In genomic region chr7:80188579-80189125, GRCm38 (mm10) we compare ENCODE assay signal across 9 mouse cellular contexts. TPM values are rescaled to one million over a fixed set of nuclear protein-coding genes. Genes with fewer than 3 reads are reported as not detected.
A peak's percentile ranks its signal among the peaks of the same experiment; 100 is the strongest.
DNase-seq lines count a peak whose midpoint lies in the region; ATAC-seq lines count a peak whose summit lies in the region.
"Had no signal": no experiment of that assay in that cellular context is flagged by ENCODE, and none has a peak within 500 bp of the region (broad histone marks: within the 10 kb centered on the region; RNA-seq: fewer than 3 reads in every experiment).

No protein-coding gene starts in this region.

- H3K9me3 ChIP-seq in forebrain, embryonic 16.5 days (ENCODE audit: control insufficient read depth, low read length) = no peaks in the 10 kb centered on the region
- no peaks in the 10 kb centered on the region for H3K9me3 ChIP-seq in midbrain, embryonic 14.5 days (ENCODE audit: control insufficient read depth, low read length)
- H3K9me3 ChIP-seq: lung, embryonic 15.5 days had no signal

- no peaks in the 10 kb centered on the region for H3K36me3 ChIP-seq in forebrain, embryonic 16.5 days (ENCODE audit: control insufficient read depth, insufficient read depth)
- no peaks in the 10 kb centered on the region for H3K36me3 ChIP-seq in midbrain, embryonic 14.5 days (ENCODE audit: control insufficient read depth, insufficient read depth, low read length)
- H3K36me3 ChIP-seq: lung, embryonic 15.5 days had no signal

- H3K4me3 ChIP-seq in forebrain, embryonic 16.5 days (replicated peaks; ENCODE audit: low read length) = no peak overlapping the region
- no peak overlapping the region for H3K4me3 ChIP-seq in midbrain, embryonic 14.5 days (replicated peaks; ENCODE audit: low read depth, low read length)
- H3K4me3 ChIP-seq: lung, embryonic 15.5 days had no signal

- peak; percentile 26; the same call in 1 of the 2 replicates for ATAC-seq in frontal cortex, adult (ENCODE audit: low TSS enrichment)
- no peak for ATAC-seq in forebrain, embryonic 16.5 days
- no peak for ATAC-seq in midbrain, embryonic 14.5 days (ENCODE audit: low FRiP score, low TSS enrichment)
- no peak for ATAC-seq in monocyte, adult 5-6 weeks (replicated peaks; ENCODE audit: insufficient number of reproducible peaks, low FRiP score, low TSS enrichment, poor library complexity, severe bottlenecking)

- no peaks in the 10 kb centered on the region for H3K27me3 ChIP-seq in forebrain, embryonic 16.5 days (replicated peaks; ENCODE audit: control insufficient read depth, insufficient read depth, low read length)
- H3K27me3 ChIP-seq in midbrain, embryonic 14.5 days (ENCODE audit: control insufficient read depth, insufficient read depth, low read length) = no peaks in the 10 kb centered on the region
- H3K27me3 ChIP-seq: lung, embryonic 15.5 days had no signal

- 44% methylated on average over 2 of the region's 2 CpGs for WGBS in forebrain, embryonic 16.5 days
- WGBS in midbrain, embryonic 14.5 days = 63% methylated on average over 2 of the region's 2 CpGs

- 0 out of 2 replicates have a peak overlapping the region, but pooled peaks have one; percentile 23 for H3K9ac ChIP-seq in forebrain, embryonic 16.5 days (replicated peaks; ENCODE audit: low read depth, low read length)
- no peak overlapping the region for H3K9ac ChIP-seq in midbrain, embryonic 14.5 days (replicated peaks; ENCODE audit: low read length)
- H3K9ac ChIP-seq: lung, embryonic 15.5 days had no signal

- no peak for DNase-seq in frontal cortex, postnatal 14 days (ENCODE audit: low spot score in 2 of 2)
- DNase-seq in ES-CJ7 (ENCODE audit: low read depth, low spot score) = peak; percentile 91
- no peak for DNase-seq in midbrain, embryonic 14.5 days
- no peak for DNase-seq in spleen, postnatal 4 days (ENCODE audit: low spot score in 2 of 2)
- DNase-seq in right cerebral cortex, adult 2 months (ENCODE audit: low spot score in 2 of 2) = no peak

- peak overlapping the region; percentile 11; the same call in 1 of the 2 replicates for H3K4me2 ChIP-seq in forebrain, embryonic 16.5 days (ENCODE audit: low read length)
- peak overlapping the region; percentile 11 for H3K4me2 ChIP-seq in midbrain, embryonic 14.5 days (ENCODE audit: low read length)
- H3K4me2 ChIP-seq: lung, embryonic 15.5 days had no signal

- peaks cover 57% of the 10 kb centered on the region for H3K4me1 ChIP-seq in forebrain, embryonic 16.5 days (replicated peaks; ENCODE audit: control insufficient read depth, insufficient read depth, low read length)
- H3K4me1 ChIP-seq in midbrain, embryonic 14.5 days (ENCODE audit: control insufficient read depth, insufficient read depth, low read length) = peaks cover 35% of the 10 kb centered on the region

- H3K27ac ChIP-seq in forebrain, embryonic 16.5 days (ENCODE audit: low read length) = 0 out of 2 replicates have a peak overlapping the region, but pooled peaks have one; percentile 4
- H3K27ac ChIP-seq in midbrain, embryonic 14.5 days (replicated peaks; ENCODE audit: low read depth, low read length) = peak overlapping the region; percentile 38
- H3K27ac ChIP-seq: lung, embryonic 15.5 days had no signal

RNA-seq across cellular contexts. Expression of gene Sema4b, which starts 2.0 kb away (rescaled TPM):
- 20.6 and 26.6 TPM in 2 replicates for polyA plus RNA-seq in forebrain, embryonic 16.5 days (2015; fragmentation: Nextera tagmentation; extraction: Ambion mirVana)
- polyA plus RNA-seq in midbrain, embryonic 14.5 days (2014; fragmentation: Nextera tagmentation; extraction: Ambion mirVana) = 19.8 and 21.9 TPM in 2 replicates
- total RNA-seq in monocyte, adult 5-6 weeks (2017) = 7.4 to 9.3 TPM (median 9.1 TPM) in 3 replicates

RNA-seq across cellular contexts. Expression of gene Cib1, which starts 44.0 kb away (rescaled TPM):
- polyA plus RNA-seq in forebrain, embryonic 16.5 days (2015; fragmentation: Nextera tagmentation; extraction: Ambion mirVana) = 26.5 and 26.7 TPM in 2 replicates
- 24.2 and 26.7 TPM in 2 replicates for polyA plus RNA-seq in midbrain, embryonic 14.5 days (2014; fragmentation: Nextera tagmentation; extraction: Ambion mirVana)
- 37.5 to 51.3 TPM (median 45.7 TPM) in 3 replicates for total RNA-seq in monocyte, adult 5-6 weeks (2017)

RNA-seq across cellular contexts. Expression of gene Gdpgp1, which starts 44.0 kb away (rescaled TPM):
- 3.4 and 3.9 TPM in 2 replicates for polyA plus RNA-seq in forebrain, embryonic 16.5 days (2015; fragmentation: Nextera tagmentation; extraction: Ambion mirVana)
- 4.0 TPM in 2 replicates for polyA plus RNA-seq in midbrain, embryonic 14.5 days (2014; fragmentation: Nextera tagmentation; extraction: Ambion mirVana)
- 0.86 to 3.5 TPM (median 2.2 TPM) in 3 replicates for total RNA-seq in monocyte, adult 5-6 weeks (2017)

RNA-seq across cellular contexts. Expression of gene Ttll13, which starts 57.5 kb away (rescaled TPM):
- 1.0 and 1.2 TPM in 2 replicates for polyA plus RNA-seq in forebrain, embryonic 16.5 days (2015; fragmentation: Nextera tagmentation; extraction: Ambion mirVana)
- 1.2 and 2.2 TPM in 2 replicates for polyA plus RNA-seq in midbrain, embryonic 14.5 days (2014; fragmentation: Nextera tagmentation; extraction: Ambion mirVana)
- total RNA-seq in monocyte, adult 5-6 weeks (2017) = 3.0 TPM in 1 of 3 replicates, not detected in the others
